Mouse (Mus musculus) thymus, postnatal 0 days (tissue): ENCODE measurements around the gene Sik1. TPM values are rescaled to one million over a fixed set of nuclear protein-coding genes. Genes with fewer than 3 reads are reported as not detected.

Experiments
- DNase-seq: peaks from one replicate; pipeline ENCODE4 v3.0.0-alpha.2; 2015; ENCODE audit warnings: low spot score
- polyA plus RNA-seq: library from polyadenylated mRNA; unstranded; fragments of >200 nt; fragmentation: Nextera tagmentation; extraction: Ambion mirVana; gene quantifications from 2 replicates; pipeline ENCODE4 v1.2.1, GENCODE M21; 2015

The Sik1 gene
- polyA plus RNA-seq, 1 experiment from 2014 or later = 14.2 TPM

GRCm38 (mm10) chr17:31876775-31877174, 21.2 kb upstream of the Sik1 start:
- DNase-seq = no peak

GRCm38 (mm10) chr17:31875326-31875930, 19.8 kb upstream of the Sik1 start:
- no peak for DNase-seq

GRCm38 (mm10) chr17:31874691-31875090, 19.1 kb upstream of the Sik1 start:
- DNase-seq = no peak

- DNase-seq = no peak
Observed at GRCm38 (mm10) chr17:31873973-31874372, 18.4 kb upstream of the Sik1 start.

GRCm38 (mm10) chr17:31873185-31873870, 17.7 kb upstream of the Sik1 start:
- DNase-seq = peak; percentile 18

- DNase-seq = no peak
Observed at GRCm38 (mm10) chr17:31872826-31873165, 17.2 kb upstream of the Sik1 start.

- DNase-seq = no peak
Observed at GRCm38 (mm10) chr17:31871968-31872825, 16.6 kb upstream of the Sik1 start.

GRCm38 (mm10) chr17:31870931-31871421, 15.4 kb upstream of the Sik1 start:
- peak; percentile 54 for DNase-seq

GRCm38 (mm10) chr17:31870446-31870845, 14.8 kb upstream of the Sik1 start:
- no peak for DNase-seq

- no peak for DNase-seq
Observed at GRCm38 (mm10) chr17:31868076-31868475, 12.5 kb upstream of the Sik1 start.

- DNase-seq = no peak
Observed at GRCm38 (mm10) chr17:31867061-31867460, 11.5 kb upstream of the Sik1 start.

GRCm38 (mm10) chr17:31865636-31866035, 10.0 kb upstream of the Sik1 start:
- DNase-seq = no peak

- DNase-seq = no peak
Observed at GRCm38 (mm10) chr17:31864666-31865450, 9.3 kb upstream of the Sik1 start.

- DNase-seq = no peak
Observed at GRCm38 (mm10) chr17:31863151-31863815, 7.7 kb upstream of the Sik1 start.

- DNase-seq = no peak
Observed at GRCm38 (mm10) chr17:31862136-31862535, 6.5 kb upstream of the Sik1 start.

- no peak for DNase-seq
Observed at GRCm38 (mm10) chr17:31861661-31862060, 6.1 kb upstream of the Sik1 start.

GRCm38 (mm10) chr17:31860856-31861255, 5.3 kb upstream of the Sik1 start:
- DNase-seq = no peak

- DNase-seq = no peak
Observed at GRCm38 (mm10) chr17:31859367-31859766, 3.8 kb upstream of the Sik1 start.

- DNase-seq = no peak
Observed at GRCm38 (mm10) chr17:31858786-31859185, 3.2 kb upstream of the Sik1 start.

GRCm38 (mm10) chr17:31857903-31858426, 2.4 kb upstream of the Sik1 start:
- no peak for DNase-seq

- DNase-seq = no peak
Observed at GRCm38 (mm10) chr17:31857251-31857650, 1.6 kb upstream of the Sik1 start.
